Mouse (Mus musculus) C2C12 (cell line): ENCODE measurements around the gene Abcc4. TPM values are rescaled to one million over a fixed set of nuclear protein-coding genes. Genes with fewer than 3 reads are reported as not detected.

Experiments
- H3K27me3 ChIP-seq: one replicate; pipeline ENCODE4 v1.6.1; 2011; ENCODE audit not compliant: control insufficient read depth, insufficient read depth, insufficient read length
- H3K36me3 ChIP-seq: one replicate; pipeline ENCODE4 v1.6.1; 2011; ENCODE audit not compliant: control insufficient read depth, insufficient read depth
- H3K4me3 ChIP-seq: one replicate; pipeline ENCODE4 v1.5.1; 2011; ENCODE audit warnings: mild to moderate bottlenecking, control low read depth; ENCODE audit not compliant: poor library complexity, insufficient read depth, severe bottlenecking
- H3K79me2 ChIP-seq: one replicate; pipeline ENCODE4 v1.6.1; 2011; ENCODE audit not compliant: control insufficient read depth, insufficient read depth
- H3K79me3 ChIP-seq: one replicate; pipeline ENCODE4 v1.6.1; 2011; ENCODE audit warnings: low read depth, control low read depth
- H3ac ChIP-seq: one replicate; pipeline ENCODE3; 2011; ENCODE audit warnings: low read depth; ENCODE audit not compliant: control insufficient read depth, insufficient read length
- CEBPB ChIP-seq: IDR thresholded peaks from one replicate; pipeline ENCODE4 v1.6.1; 2011; ENCODE audit warnings: low read depth, mild to moderate bottlenecking, control low read depth, moderate library complexity
- CTCF ChIP-seq: IDR thresholded peaks from one replicate; pipeline ENCODE4 v1.5.1; 2011; ENCODE audit not compliant: control insufficient read depth, insufficient read depth, insufficient read length
- FOSL1 ChIP-seq: IDR thresholded peaks from one replicate; pipeline ENCODE4 v1.8.0; 2011; ENCODE audit warnings: mild to moderate bottlenecking, low read length; ENCODE audit not compliant: poor library complexity, insufficient read depth, severe bottlenecking
- MAX ChIP-seq: IDR thresholded peaks from one replicate; pipeline ENCODE4 v1.6.1; 2011; ENCODE audit warnings: mild to moderate bottlenecking, control low read depth
- MYOD1 ChIP-seq: IDR thresholded peaks from one replicate; pipeline ENCODE4 v1.6.1; 2011; ENCODE audit warnings: low read depth; ENCODE audit not compliant: control insufficient read depth, insufficient read length
- MYOG ChIP-seq: IDR thresholded peaks from one replicate; pipeline ENCODE4 v1.6.1; 2011; ENCODE audit not compliant: control insufficient read depth, insufficient read length; ENCODE audit errors: extremely low read depth
- USF1 ChIP-seq: IDR thresholded peaks from one replicate; pipeline ENCODE4 v1.6.1; 2011; ENCODE audit warnings: low read depth, mild to moderate bottlenecking, control low read depth, moderate library complexity
- long read RNA-seq, 2 experiments: library from polyadenylated mRNA; unstranded; transcript quantifications; one replicate each; pipeline ENCODE4 v2.0.0; 2019 to 2020
- polyA plus RNA-seq: library from polyadenylated mRNA; unstranded; fragments of >200 nt; fragmentation: generic; extraction: Trizol; gene quantifications from one replicate; pipeline ENCODE4 v1.2.1, GENCODE M21; 2012; ENCODE audit warnings: missing spikeins

Abcc4 gene
- polyA plus RNA-seq = 9.0 TPM
- long read RNA-seq, experiment 1, full-length matches to known transcripts = 1 of 4 reads
- long read RNA-seq, experiment 1, partial matches to known transcripts = 2 of 4 reads
- long read RNA-seq, experiment 1, other reads (novel, unspliced or antisense) = 1 of 4 reads
- long read RNA-seq, experiment 2, full-length matches to known transcripts = 84 of 121 reads
- long read RNA-seq, experiment 2, partial matches to known transcripts = 18 of 121 reads
- long read RNA-seq, experiment 2, other reads (novel, unspliced or antisense) = 19 of 121 reads

GRCm38 (mm10) chr14:118705808-118706731 is at the start of gene Abcc4:
TSS of gene Abcc4 (minus strand) at chr14:118706219.
- no peaks in the 10 kb centered on the region for H3K27me3 ChIP-seq

GRCm38 (mm10) chr14:118751193-118751753 is 45.3 kb upstream of the Abcc4 start:
- TF ChIP-seq MAX (no peak), USF1 (no peak), MYOD1 (peak; percentile 75)
- no peaks in the 10 kb centered on the region for H3K27me3 ChIP-seq
- H3K79me3 ChIP-seq = no peaks in the 10 kb centered on the region
- no peaks in the 10 kb centered on the region for H3K36me3 ChIP-seq
- no peak overlapping the region for H3K4me3 ChIP-seq
- H3ac ChIP-seq = no peak overlapping the region
- H3K79me2 ChIP-seq = no peaks in the 10 kb centered on the region

More at GRCm38 (mm10) chr14:118705808-118706731, at the start of gene Abcc4:
- peak within 1 kb of the TSS; percentile 67 for H3ac ChIP-seq
- H3K4me3 ChIP-seq = peak within 1 kb of the TSS; percentile 68
- peaks cover 4% of the 10 kb centered on the region for H3K36me3 ChIP-seq
- TF ChIP-seq MAX = no peak
- no peak for TF ChIP-seq MYOG
- TF ChIP-seq MYOD1 = no peak
- TF ChIP-seq CTCF = no peak
- TF ChIP-seq CEBPB = no peak
- TF ChIP-seq FOSL1 = no peak
- TF ChIP-seq USF1 = no peak
- H3K79me2 ChIP-seq = peaks cover 48% of the 10 kb centered on the region
- peaks cover 33% of the 10 kb centered on the region for H3K79me3 ChIP-seq

DNA sequence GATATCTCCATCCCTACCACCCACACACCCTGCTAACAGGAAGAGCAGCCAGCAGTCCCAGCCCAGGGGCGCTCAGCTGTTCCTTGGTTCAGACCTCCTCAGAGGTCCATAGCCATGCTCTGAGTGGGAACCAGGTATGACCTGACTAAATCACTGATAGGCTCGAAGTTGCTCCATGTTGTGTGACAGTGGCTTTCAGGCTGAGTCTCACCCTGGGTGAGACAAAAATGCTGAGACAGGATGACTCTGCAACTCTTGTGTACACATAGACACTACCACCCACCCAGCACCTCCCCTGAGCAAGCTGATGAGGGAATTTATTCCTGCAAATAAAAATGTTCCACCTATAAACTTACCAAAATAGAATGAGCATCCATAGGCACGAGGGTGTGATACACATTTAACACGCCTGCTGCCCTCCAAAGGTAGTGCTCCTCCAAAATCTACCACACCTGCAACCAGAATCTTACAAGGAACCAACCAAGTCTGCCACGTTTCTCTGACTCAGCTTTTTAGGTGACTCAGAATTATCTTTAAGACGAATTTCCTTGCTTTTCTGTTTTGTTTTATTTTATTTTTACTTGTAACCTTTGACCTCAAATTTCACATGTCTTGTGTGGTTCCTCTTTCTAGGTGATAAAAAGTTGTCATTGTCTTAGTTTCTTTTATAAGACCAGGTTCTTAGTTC is 44.6 kb upstream of the Abcc4 start:
- Histone ChIP-seq H3ac (no peak overlapping the region), H3K36me3 (no peaks in the 10 kb centered on the region), H3K4me3 (no peak overlapping the region), H3K27me3 (no peaks in the 10 kb centered on the region), H3K79me2 (no peaks in the 10 kb centered on the region), H3K79me3 (no peaks in the 10 kb centered on the region)
- TF ChIP-seq FOSL1 = no peak

- TF ChIP-seq FOSL1 = no peak
- TF ChIP-seq CTCF = no peak
- no peak for TF ChIP-seq MYOD1
- no peak for TF ChIP-seq CEBPB
- no peak for TF ChIP-seq USF1
- no peak for TF ChIP-seq MYOG
- no peak for TF ChIP-seq MAX
- Histone ChIP-seq H3K4me3 (no peak overlapping the region), H3K79me3 (no peaks in the 10 kb centered on the region), H3K79me2 (no peaks in the 10 kb centered on the region), H3K36me3 (no peaks in the 10 kb centered on the region), H3K27me3 (no peaks in the 10 kb centered on the region), H3ac (no peak overlapping the region)
Observed at GRCm38 (mm10) chr14:118749715-118750114, 43.7 kb upstream of the Abcc4 start.

DNA sequence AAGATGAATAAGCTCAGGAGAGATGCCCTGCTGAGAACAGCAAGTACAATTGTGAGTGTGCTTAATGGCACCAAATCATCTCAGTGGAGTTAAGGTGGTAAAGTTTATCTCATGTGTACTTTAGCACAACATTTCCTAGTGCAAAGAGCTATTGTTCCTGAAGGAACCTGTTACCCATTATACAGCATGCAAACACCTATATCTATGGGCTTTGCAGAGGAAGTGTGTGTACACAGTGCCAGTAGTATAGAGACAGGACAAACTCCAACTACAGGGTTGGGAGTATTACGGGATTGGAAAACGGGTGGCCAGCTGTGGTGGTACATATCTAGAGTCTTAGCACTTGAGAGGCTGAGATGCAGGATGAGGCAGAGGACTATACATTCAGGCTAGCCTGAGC is 43.0 kb upstream of the Abcc4 start:
- H3ac ChIP-seq = no peak overlapping the region
- TF ChIP-seq USF1 (no peak), MYOD1 (no peak), MAX (no peak), CEBPB (no peak), MYOG (no peak), CTCF (no peak), FOSL1 (no peak)
- no peaks in the 10 kb centered on the region for H3K79me2 ChIP-seq

More for the DNA sequence above, 43.0 kb upstream of the Abcc4 start:
- no peaks in the 10 kb centered on the region for H3K79me3 ChIP-seq
- H3K27me3 ChIP-seq = no peaks in the 10 kb centered on the region
- no peaks in the 10 kb centered on the region for H3K36me3 ChIP-seq
- H3K4me3 ChIP-seq = no peak overlapping the region
